ENCODE assay signal across 38 mouse cellular contexts in genomic region chr13:92446872-92447271, GRCm38 (mm10). TPM values are rescaled to one million over a fixed set of nuclear protein-coding genes. Genes with fewer than 3 reads are reported as not detected.
"Had no signal": no experiment of that assay in that cellular context is flagged by ENCODE, and none has a peak within 500 bp of the region (broad histone marks: within the 10 kb centered on the region; RNA-seq: fewer than 3 reads in every experiment).

No protein-coding gene starts in this region.

- DNase-seq: left cerebral cortex, postnatal 4 days; liver; liver, embryonic 13.5 days; liver, postnatal 0 days; lung, adult 18-20 months; lung, adult 2 months; lung, embryonic 14.5 days; lung, postnatal 10 days; lung, postnatal 14 days; lung, postnatal 36 days; lung, postnatal 4 days; midbrain, embryonic 14.5 days had no signal

- H3K4me2 ChIP-seq: limb, embryonic 12.5 days; limb, embryonic 13.5 days; limb, embryonic 15.5 days; liver, embryonic 11.5 days; liver, embryonic 12.5 days; liver, embryonic 13.5 days; liver, embryonic 15.5 days; lung, embryonic 14.5 days; lung, embryonic 15.5 days; midbrain, embryonic 11.5 days; midbrain, embryonic 12.5 days; midbrain, embryonic 13.5 days; midbrain, embryonic 15.5 days had no signal

- ATAC-seq: liver, embryonic 12.5 days; liver, postnatal 0 days; lung, postnatal 0 days; midbrain, embryonic 13.5 days; midbrain, embryonic 15.5 days; midbrain, embryonic 16.5 days had no signal

- H3K9me3 ChIP-seq: limb, embryonic 10.5 days; limb, embryonic 12.5 days; limb, embryonic 13.5 days; limb, embryonic 15.5 days; liver, embryonic 12.5 days; liver, embryonic 13.5 days; liver, embryonic 15.5 days; lung, embryonic 15.5 days; midbrain, embryonic 10.5 days; midbrain, embryonic 12.5 days; midbrain, embryonic 13.5 days; midbrain, embryonic 15.5 days had no signal

- H3K4me3 ChIP-seq: left cerebral cortex, adult 2 months; limb, embryonic 10.5 days; limb, embryonic 12.5 days; limb, embryonic 13.5 days; limb, embryonic 15.5 days; liver, embryonic 12.5 days; liver, embryonic 13.5 days; liver, embryonic 15.5 days; lung, embryonic 15.5 days; megakaryocyte, embryonic 14.5 days; midbrain, embryonic 10.5 days; midbrain, embryonic 12.5 days; midbrain, embryonic 13.5 days; midbrain, embryonic 15.5 days; myocyte had no signal

- H3K36me3 ChIP-seq: limb, embryonic 10.5 days; limb, embryonic 12.5 days; limb, embryonic 13.5 days; limb, embryonic 15.5 days; liver, embryonic 12.5 days; liver, embryonic 13.5 days; liver, embryonic 15.5 days; lung, embryonic 15.5 days; midbrain, embryonic 10.5 days; midbrain, embryonic 12.5 days; midbrain, embryonic 13.5 days; midbrain, embryonic 15.5 days had no signal

- H3K27ac ChIP-seq: left cerebral cortex, adult 2 months; limb, embryonic 10.5 days; limb, embryonic 12.5 days; limb, embryonic 13.5 days; limb, embryonic 15.5 days; liver, embryonic 12.5 days; liver, embryonic 13.5 days; liver, embryonic 14.5 days; liver, embryonic 15.5 days; lung, embryonic 15.5 days; macrophage; midbrain, embryonic 10.5 days; midbrain, embryonic 12.5 days; midbrain, embryonic 13.5 days; midbrain, embryonic 15.5 days had no signal

- H3K9ac ChIP-seq: limb, embryonic 12.5 days; limb, embryonic 13.5 days; limb, embryonic 15.5 days; liver, embryonic 12.5 days; liver, embryonic 13.5 days; liver, embryonic 14.5 days; liver, embryonic 15.5 days; liver, postnatal 0 days; lung, embryonic 14.5 days; lung, embryonic 15.5 days; midbrain, embryonic 12.5 days; midbrain, embryonic 13.5 days; midbrain, embryonic 15.5 days had no signal

- H3K4me1 ChIP-seq: limb, embryonic 10.5 days; limb, embryonic 12.5 days; limb, embryonic 13.5 days; limb, embryonic 15.5 days; liver, embryonic 12.5 days; liver, embryonic 13.5 days; liver, embryonic 15.5 days; lung, embryonic 15.5 days; midbrain, embryonic 10.5 days; midbrain, embryonic 12.5 days; midbrain, embryonic 13.5 days; midbrain, embryonic 15.5 days had no signal

- H3K27me3 ChIP-seq: limb, embryonic 12.5 days; limb, embryonic 13.5 days; limb, embryonic 15.5 days; liver, embryonic 12.5 days; liver, embryonic 13.5 days; liver, embryonic 15.5 days; lung, embryonic 15.5 days; megakaryocyte, embryonic 14.5 days; midbrain, embryonic 12.5 days; midbrain, embryonic 13.5 days; midbrain, embryonic 15.5 days had no signal

RNA-seq across cellular contexts. Expression of gene Ankrd34b, which starts 21.2 kb away (rescaled TPM):
- total RNA-seq: liver, adult 2 months; megakaryocyte progenitor cell, adult 5-6 weeks; megakaryocyte, adult 5-6 weeks; megakaryocyte-erythroid progenitor cell, adult 5-6 weeks; monocyte, adult 5-6 weeks had no signal
- polyA plus RNA-seq: limb, embryonic 12.5 days; liver, adult 2 months; liver, embryonic 12.5 days; liver, embryonic 14.5 days; liver, postnatal 0 days; macrophage; myocyte had no signal

RNA-seq across cellular contexts. Expression of gene Fam151b, which starts 36.9 kb away (rescaled TPM):
- polyA plus RNA-seq: liver, embryonic 12.5 days; liver, embryonic 15.5 days; lung, embryonic 14.5 days; lung, embryonic 16.5 days; midbrain, embryonic 11.5 days had no signal
